Mouse (Mus musculus): ENCODE measurements at regions not wholly inside any gene's neighbourhood (a gene's known extent, or its start where the extent isn't known, plus 50 kb on each side); places are given as distances from the start of the nearest gene placed in this dataset.

- no peak for ATAC-seq (replicated peaks; ENCODE audit: low FRiP score)
Observed at GRCm38 (mm10) chr14:24843626-24844025, 356.7 kb downstream of the Rps24 start.

GRCm38 (mm10) chr14:24850491-24850890 is 363.6 kb downstream of the Rps24 start:
- no peak for ATAC-seq (replicated peaks; ENCODE audit: low FRiP score)
- H3K9ac ChIP-seq: no peak overlapping the region
- H3K27me3 ChIP-seq: no peaks in the 10 kb centered on the region
- H3K4me1 ChIP-seq: peaks cover 14% of the 10 kb centered on the region; the same call in 1 of the 2 replicates
- H3K27ac ChIP-seq: no peak overlapping the region
- no peaks in the 10 kb centered on the region for H3K36me3 ChIP-seq
- no peak overlapping the region for H3K4me3 ChIP-seq (replicated peaks)
- H3K9me3 ChIP-seq (replicated peaks): no peaks in the 10 kb centered on the region
- H3K4me2 ChIP-seq: no peak overlapping the region
- 18% methylated on average over 1 of the region's 1 CpGs for WGBS

More at GRCm38 (mm10) chr14:24843626-24844025, 356.7 kb downstream of the Rps24 start:
- Histone ChIP-seq H3K27me3 (no peaks in the 10 kb centered on the region), H3K9ac (no peak overlapping the region), H3K4me3 (replicated peaks) (no peak overlapping the region), H3K4me2 (no peak overlapping the region), H3K4me1 (peaks cover 11% of the 10 kb centered on the region), H3K36me3 (no peaks in the 10 kb centered on the region), H3K9me3 (replicated peaks) (no peaks in the 10 kb centered on the region), H3K27ac (no peak overlapping the region)
- WGBS: 62% methylated on average over 4 of the region's 4 CpGs

DNA sequence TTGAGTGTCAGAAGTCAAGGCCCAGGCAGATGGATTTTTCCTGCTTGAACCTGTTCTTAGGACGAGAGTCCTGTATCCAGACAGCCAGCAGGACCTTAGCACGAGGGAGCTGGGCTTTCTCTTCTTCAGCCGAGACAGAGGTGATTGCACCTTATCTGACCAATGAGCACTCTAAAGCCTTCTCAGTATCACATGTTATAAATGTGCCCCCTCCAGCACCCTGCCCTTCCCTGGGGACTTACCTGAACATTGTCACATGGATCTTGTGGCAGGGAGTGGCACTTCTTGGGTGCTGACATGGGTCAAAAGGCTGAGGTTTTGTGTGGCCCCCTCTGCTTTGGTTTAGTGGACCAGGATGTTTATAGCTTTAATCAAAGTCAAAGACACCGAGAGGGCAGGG is 367.5 kb downstream of the Rps24 start:
- no peak for ATAC-seq (replicated peaks; ENCODE audit: low FRiP score)
- 39% methylated on average over 4 of the region's 4 CpGs for WGBS

GRCm38 (mm10) chr14:24862171-24862570 is 375.2 kb downstream of the Rps24 start:
- peaks cover 12% of the 10 kb centered on the region; the same call in 1 of the 2 replicates for H3K4me1 ChIP-seq
- H3K4me2 ChIP-seq: no peak overlapping the region
- no peak overlapping the region for H3K4me3 ChIP-seq (replicated peaks)
- no peaks in the 10 kb centered on the region for H3K9me3 ChIP-seq (replicated peaks)
- H3K27me3 ChIP-seq: no peaks in the 10 kb centered on the region
- H3K9ac ChIP-seq: no peak overlapping the region
- H3K36me3 ChIP-seq: no peaks in the 10 kb centered on the region
- no peak for ATAC-seq (replicated peaks; ENCODE audit: low FRiP score)
- H3K27ac ChIP-seq: no peak overlapping the region
- WGBS: 62% methylated on average over 8 of the region's 8 CpGs

More for the DNA sequence above, 367.5 kb downstream of the Rps24 start:
- Histone ChIP-seq H3K4me3 (replicated peaks) (no peak overlapping the region), H3K27me3 (no peaks in the 10 kb centered on the region), H3K9me3 (replicated peaks) (no peaks in the 10 kb centered on the region), H3K9ac (no peak overlapping the region), H3K4me2 (no peak overlapping the region), H3K36me3 (no peaks in the 10 kb centered on the region), H3K27ac (no peak overlapping the region), H3K4me1 (peaks cover 14% of the 10 kb centered on the region; the same call in 1 of the 2 replicates)

- Histone ChIP-seq H3K4me1 (peaks cover 12% of the 10 kb centered on the region; the same call in 1 of the 2 replicates), H3K36me3 (no peaks in the 10 kb centered on the region), H3K27me3 (no peaks in the 10 kb centered on the region), H3K9ac (no peak overlapping the region), H3K9me3 (replicated peaks) (no peaks in the 10 kb centered on the region), H3K4me2 (no peak overlapping the region), H3K27ac (no peak overlapping the region), H3K4me3 (replicated peaks) (no peak overlapping the region)
- 74% methylated on average over 7 of the region's 7 CpGs for WGBS
- no peak for ATAC-seq (replicated peaks; ENCODE audit: low FRiP score)
Observed at GRCm38 (mm10) chr14:24862661-24863060, 375.7 kb downstream of the Rps24 start.

DNA sequence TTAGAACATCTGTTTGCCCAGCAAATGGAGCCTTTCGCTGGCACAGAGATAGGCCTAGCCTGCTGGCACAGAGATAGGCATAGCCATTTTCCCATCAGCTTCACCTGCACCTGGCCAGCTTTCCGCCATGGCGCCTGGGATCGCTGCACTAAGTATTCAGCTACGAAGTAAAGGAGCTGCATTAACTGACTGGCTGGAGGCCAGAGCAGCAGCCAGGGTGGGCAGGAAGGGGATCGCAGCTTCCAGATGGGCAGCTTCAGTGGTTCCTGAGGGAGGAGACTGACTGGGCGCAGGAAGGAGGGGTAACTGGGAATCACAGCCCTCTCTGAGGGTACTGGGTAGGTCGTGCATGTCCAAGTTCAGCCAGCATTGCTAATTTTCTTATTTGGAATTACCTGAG is 376.2 kb downstream of the Rps24 start:
- Histone ChIP-seq H3K4me1 (peaks cover 14% of the 10 kb centered on the region; the same call in 1 of the 2 replicates), H3K4me3 (replicated peaks) (no peak overlapping the region), H3K27ac (0 out of 2 replicates have a peak overlapping the region, but pooled peaks have one; percentile 27), H3K36me3 (no peaks in the 10 kb centered on the region), H3K9ac (no peak overlapping the region), H3K4me2 (no peak overlapping the region), H3K9me3 (replicated peaks) (no peaks in the 10 kb centered on the region), H3K27me3 (no peaks in the 10 kb centered on the region)
- no peak for ATAC-seq (replicated peaks; ENCODE audit: low FRiP score)
- WGBS: 70% methylated on average over 8 of the region's 8 CpGs

- ATAC-seq (replicated peaks; ENCODE audit: low FRiP score): no peak
- WGBS: 82% methylated on average over 6 of the region's 6 CpGs
- Histone ChIP-seq H3K36me3 (no peaks in the 10 kb centered on the region), H3K4me3 (replicated peaks) (no peak overlapping the region), H3K4me1 (peaks cover 14% of the 10 kb centered on the region; the same call in 1 of the 2 replicates), H3K27ac (no peak overlapping the region), H3K27me3 (no peaks in the 10 kb centered on the region; the same call in 1 of the 2 replicates), H3K9me3 (replicated peaks) (no peaks in the 10 kb centered on the region), H3K9ac (no peak overlapping the region), H3K4me2 (no peak overlapping the region)
Observed at GRCm38 (mm10) chr14:24865579-24866230, 378.8 kb downstream of the Rps24 start.

DNA sequence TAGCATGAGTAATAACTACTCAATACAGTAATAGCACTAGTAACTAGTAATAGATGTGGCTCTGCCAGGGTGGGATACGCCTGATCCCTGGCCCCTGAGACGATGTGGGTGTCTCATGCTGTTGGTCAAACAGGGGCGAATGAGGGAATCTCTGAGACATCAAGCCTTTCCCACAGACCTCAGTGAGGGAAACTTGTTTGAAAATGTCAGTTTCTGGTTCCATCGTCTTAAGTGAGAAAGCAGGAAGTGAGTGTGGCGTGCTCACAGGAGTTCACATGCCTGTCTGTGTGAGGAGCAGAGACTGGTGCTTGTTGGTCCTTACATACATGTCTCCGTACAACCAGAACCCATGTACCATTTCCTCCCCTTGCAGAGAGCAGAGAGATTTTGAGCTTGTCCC is 380.9 kb downstream of the Rps24 start:
- no peak overlapping the region for H3K4me3 ChIP-seq (replicated peaks)
- no peak overlapping the region for H3K4me2 ChIP-seq
- 78% methylated on average over 6 of the region's 6 CpGs for WGBS
- ATAC-seq (replicated peaks; ENCODE audit: low FRiP score): no peak
- H3K36me3 ChIP-seq: no peaks in the 10 kb centered on the region
- H3K4me1 ChIP-seq: peaks cover 20% of the 10 kb centered on the region
- no peak overlapping the region for H3K9ac ChIP-seq
- no peaks in the 10 kb centered on the region for H3K9me3 ChIP-seq (replicated peaks)
- no peaks in the 10 kb centered on the region; the same call in 1 of the 2 replicates for H3K27me3 ChIP-seq
- no peak overlapping the region for H3K27ac ChIP-seq

DNA sequence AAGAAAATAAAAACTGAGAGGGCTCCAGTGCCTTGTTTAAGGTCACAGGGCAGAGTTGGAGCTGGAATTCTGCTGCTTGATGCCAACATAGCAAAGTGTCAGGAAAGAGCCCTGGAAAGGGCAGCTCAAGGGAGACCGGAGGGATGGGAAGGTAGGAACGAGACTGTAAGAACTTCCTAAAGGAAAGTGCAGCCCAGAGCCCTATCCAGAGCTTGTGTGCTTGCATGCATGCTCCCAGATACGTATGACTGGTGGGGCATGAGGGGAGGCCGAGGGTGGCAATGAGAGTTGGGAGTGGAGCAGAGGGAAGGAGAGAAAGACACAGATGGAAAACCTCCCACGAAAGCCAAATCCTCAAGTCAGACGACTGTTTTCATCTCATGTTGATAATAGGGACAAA is 381.8 kb downstream of the Rps24 start:
- Histone ChIP-seq H3K4me1 (peaks cover 13% of the 10 kb centered on the region), H3K27ac (no peak overlapping the region), H3K9ac (no peak overlapping the region), H3K4me2 (no peak overlapping the region), H3K4me3 (replicated peaks) (no peak overlapping the region), H3K36me3 (no peaks in the 10 kb centered on the region), H3K9me3 (replicated peaks) (no peaks in the 10 kb centered on the region), H3K27me3 (no peaks in the 10 kb centered on the region; the same call in 1 of the 2 replicates)
- no peak for ATAC-seq (replicated peaks; ENCODE audit: low FRiP score)
- 65% methylated on average over 6 of the region's 6 CpGs for WGBS

- Histone ChIP-seq H3K27me3 (no peaks in the 10 kb centered on the region; the same call in 1 of the 2 replicates), H3K4me1 (peaks cover 13% of the 10 kb centered on the region), H3K4me3 (replicated peaks) (no peak overlapping the region), H3K9me3 (replicated peaks) (no peaks in the 10 kb centered on the region), H3K27ac (no peak overlapping the region), H3K9ac (no peak overlapping the region), H3K4me2 (no peak overlapping the region), H3K36me3 (no peaks in the 10 kb centered on the region)
- ATAC-seq (replicated peaks; ENCODE audit: low FRiP score): no peak
- 89% methylated on average over 3 of the region's 3 CpGs for WGBS
Observed at GRCm38 (mm10) chr14:24870246-24870645, 383.3 kb downstream of the Rps24 start.

GRCm38 (mm10) chr14:24871392-24871998 is 384.6 kb downstream of the Rps24 start:
- peak; percentile 33; the same call in 1 of the 2 replicates for ATAC-seq (replicated peaks; ENCODE audit: low FRiP score)
- Histone ChIP-seq H3K9me3 (replicated peaks) (no peaks in the 10 kb centered on the region), H3K9ac (no peak overlapping the region), H3K27me3 (no peaks in the 10 kb centered on the region; the same call in 1 of the 2 replicates), H3K36me3 (no peaks in the 10 kb centered on the region), H3K4me1 (peaks cover 13% of the 10 kb centered on the region), H3K27ac (peak overlapping the region; percentile 32; the same call in 1 of the 2 replicates), H3K4me3 (replicated peaks) (no peak overlapping the region), H3K4me2 (no peak overlapping the region)
- WGBS: 49% methylated on average over 10 of the region's 10 CpGs

GRCm38 (mm10) chr14:24872931-24873330 is 386.0 kb downstream of the Rps24 start:
- WGBS: 48% methylated on average over 3 of the region's 3 CpGs
- ATAC-seq (replicated peaks; ENCODE audit: low FRiP score): no peak

More at GRCm38 (mm10) chr14:24872931-24873330, 386.0 kb downstream of the Rps24 start:
- H3K27me3 ChIP-seq: no peaks in the 10 kb centered on the region; the same call in 1 of the 2 replicates
- no peak overlapping the region for H3K9ac ChIP-seq
- no peak overlapping the region for H3K4me3 ChIP-seq (replicated peaks)
- no peaks in the 10 kb centered on the region for H3K36me3 ChIP-seq
- peaks cover 13% of the 10 kb centered on the region for H3K4me1 ChIP-seq
- no peak overlapping the region for H3K4me2 ChIP-seq
- H3K9me3 ChIP-seq (replicated peaks): no peaks in the 10 kb centered on the region
- H3K27ac ChIP-seq: no peak overlapping the region

Measured in kidney, embryonic 15.5 days (tissue).